Mouse (Mus musculus) hindbrain, embryonic 12.5 days (tissue): ENCODE measurements at regions not wholly inside any gene's neighbourhood (a gene's known extent, or its start where the extent isn't known, plus 50 kb on each side); places are given as distances from the start of the nearest gene placed in this dataset.

Experiments used
- ATAC-seq: fragments of 200-750 bp; cut with Nextera tagmentation; 2 replicates; pipeline ENCODE4 v1.8.0; 2017; ENCODE audit warnings: moderate TSS enrichment; ENCODE audit not compliant: low FRiP score
- H3K27ac ChIP-seq: fragments of 300-500 bp; sonication (generic); 2 replicates; pipeline ENCODE4 v1.5.1; 2016; ENCODE audit warnings: mild to moderate bottlenecking
- H3K27me3 ChIP-seq: fragments of 300-500 bp; sonication (generic); 2 replicates; pipeline ENCODE4 v1.6.1; 2016; ENCODE audit warnings: mild to moderate bottlenecking
- H3K36me3 ChIP-seq: fragments of 300-500 bp; sonication (generic); 2 replicates; pipeline ENCODE4 v1.6.1; 2016; ENCODE audit warnings: mild to moderate bottlenecking
- H3K4me1 ChIP-seq: fragments of 300-500 bp; sonication (generic); 2 replicates; pipeline ENCODE4 v1.6.1; 2016
- H3K4me2 ChIP-seq: fragments of 300-500 bp; sonication (generic); replicated peaks from 2 replicates; pipeline ENCODE4 v1.6.1; 2016; ENCODE audit warnings: mild to moderate bottlenecking
- H3K4me3 ChIP-seq: fragments of 300-500 bp; sonication (generic); 2 replicates; pipeline ENCODE4 v1.5.1; 2016; ENCODE audit warnings: mild to moderate bottlenecking
- H3K9ac ChIP-seq: fragments of 300-500 bp; sonication (generic); 2 replicates; pipeline ENCODE4 v1.6.1; 2016; ENCODE audit warnings: mild to moderate bottlenecking, moderate library complexity
- H3K9me3 ChIP-seq: fragments of 300-500 bp; sonication (generic); replicated peaks from 2 replicates; pipeline ENCODE4 v1.6.1; 2016; ENCODE audit warnings: mild to moderate bottlenecking
- WGBS: fragments of 180-500 bp; shearing (Covaris S2); methylation state at CpG from one replicate; pipeline ENCODE4 v1.1.7; 2016; 5-methylcytosine and 5-hydroxymethylcytosine counted together

DNA sequence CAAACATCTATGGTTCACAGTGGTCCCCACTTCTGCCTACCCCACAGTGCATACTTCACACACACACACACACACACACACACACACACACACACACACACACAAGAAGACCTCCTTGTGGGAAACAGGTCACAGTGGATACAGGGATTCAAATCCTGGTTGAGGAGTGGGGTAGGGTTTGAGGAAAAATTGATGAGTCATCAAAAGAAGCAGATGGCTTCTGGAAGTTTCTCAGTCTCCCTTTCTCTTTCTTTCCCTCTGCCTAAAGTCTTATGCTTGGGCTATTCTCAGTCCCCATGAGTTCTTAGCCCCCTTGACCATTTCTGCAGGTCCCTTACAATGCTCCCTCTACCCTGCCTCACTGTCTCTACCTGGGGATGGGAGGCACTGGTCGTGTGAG, 56.4 kb downstream of the Rassf10 start:
- no peak for ATAC-seq
- H3K9ac ChIP-seq: no peak overlapping the region
- H3K9me3 ChIP-seq: no peaks in the 10 kb centered on the region
- no peaks in the 10 kb centered on the region for H3K27me3 ChIP-seq
- H3K4me2 ChIP-seq: no peak overlapping the region
- H3K4me3 ChIP-seq: no peak overlapping the region
- H3K36me3 ChIP-seq: no peaks in the 10 kb centered on the region
- H3K27ac ChIP-seq: no peak overlapping the region
- H3K4me1 ChIP-seq: no peaks in the 10 kb centered on the region
- WGBS: 96% methylated on average over 1 of the region's 1 CpGs

DNA sequence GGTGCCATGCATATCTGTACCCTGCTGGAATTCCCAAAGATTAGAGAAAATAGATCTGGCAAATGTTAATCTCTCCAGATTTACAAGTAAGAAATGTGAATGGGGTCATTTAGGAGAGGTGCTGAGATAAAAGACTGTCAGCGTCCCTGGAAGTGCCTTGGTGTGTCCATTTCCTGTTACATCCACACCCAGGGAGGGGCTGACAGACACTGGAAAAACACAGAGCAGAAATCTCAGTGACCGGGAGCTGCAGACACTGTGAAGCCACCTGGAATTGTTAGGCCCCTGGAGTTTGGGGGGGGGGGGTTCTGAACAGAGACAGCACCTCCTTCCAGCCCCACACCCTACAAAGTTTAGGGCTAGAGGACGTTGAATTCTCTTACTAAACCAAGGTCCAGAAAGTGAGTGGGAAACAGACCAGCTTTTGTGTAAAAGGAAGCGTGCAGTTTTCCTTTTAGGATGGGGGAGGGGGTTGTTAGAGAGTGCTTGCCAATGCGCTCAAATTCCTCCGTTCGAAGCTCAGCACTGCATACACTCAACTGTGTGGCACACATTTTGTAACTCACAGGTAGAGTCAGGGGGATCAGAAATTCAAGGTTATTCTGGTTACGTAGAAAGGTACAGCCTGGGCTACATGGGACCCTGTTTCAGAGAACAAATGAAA, 63.5 kb downstream of the Rassf10 start:
- no peak overlapping the region for H3K27ac ChIP-seq
- no peak for ATAC-seq
- 48% methylated on average over 8 of the region's 8 CpGs for WGBS

DNA sequence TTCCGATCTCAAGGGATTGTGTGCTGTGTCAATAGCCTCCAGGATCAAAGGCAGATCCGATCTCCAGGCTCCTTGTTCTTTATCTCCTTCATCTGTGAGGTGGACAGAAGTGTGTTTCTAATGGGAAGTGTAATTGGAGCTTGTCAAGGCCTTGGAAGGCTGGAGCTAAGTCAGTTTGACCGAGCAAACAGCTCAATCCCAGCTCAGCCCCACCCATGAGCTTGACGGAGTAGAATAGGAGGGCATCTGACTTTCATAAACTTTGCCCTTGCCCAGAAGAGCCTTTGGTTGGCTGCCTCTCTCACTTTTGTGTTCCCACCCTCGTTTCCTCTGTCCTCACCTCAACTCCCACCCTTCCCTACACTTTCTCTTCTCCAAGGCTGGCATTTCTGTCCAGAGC, 67.7 kb downstream of the Rassf10 start:
- no peak overlapping the region for H3K4me3 ChIP-seq
- ATAC-seq: no peak
- 60% methylated on average over 5 of the region's 5 CpGs for WGBS
- no peaks in the 10 kb centered on the region for H3K27me3 ChIP-seq
- H3K27ac ChIP-seq: no peak overlapping the region
- 0 out of 2 replicates have a peak, but pooled peaks cover 3% of the 10 kb centered on the region for H3K4me1 ChIP-seq
- no peak overlapping the region for H3K9ac ChIP-seq
- no peak overlapping the region for H3K4me2 ChIP-seq
- H3K36me3 ChIP-seq: no peaks in the 10 kb centered on the region
- H3K9me3 ChIP-seq: no peaks in the 10 kb centered on the region

More for the DNA sequence above, 63.5 kb downstream of the Rassf10 start:
- no peak overlapping the region for H3K4me2 ChIP-seq
- no peaks in the 10 kb centered on the region for H3K27me3 ChIP-seq
- no peaks in the 10 kb centered on the region for H3K9me3 ChIP-seq
- no peaks in the 10 kb centered on the region for H3K36me3 ChIP-seq
- no peak overlapping the region for H3K4me3 ChIP-seq
- no peak overlapping the region for H3K9ac ChIP-seq
- 0 out of 2 replicates have a peak, but pooled peaks cover 3% of the 10 kb centered on the region for H3K4me1 ChIP-seq

DNA sequence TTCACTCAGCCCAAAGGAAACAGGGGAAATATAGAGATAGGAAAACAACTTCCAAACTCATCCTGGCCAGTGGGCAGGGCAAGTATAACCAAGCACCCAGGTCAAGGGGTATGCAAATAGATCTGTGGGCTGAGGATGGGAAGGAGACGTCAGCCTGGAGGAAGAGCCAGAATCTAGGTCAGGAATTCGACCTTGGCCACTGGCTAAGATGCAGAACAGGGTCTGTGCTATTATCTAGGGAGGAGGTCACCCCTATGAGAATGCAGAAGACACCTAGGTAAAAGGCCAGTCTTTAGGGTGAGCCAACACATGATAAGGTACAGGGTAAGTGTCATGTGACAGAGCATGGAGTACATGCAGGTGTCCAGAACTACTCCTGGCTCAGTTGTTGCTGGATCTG, 68.8 kb downstream of the Rassf10 start:
- H3K4me1 ChIP-seq: no peaks in the 10 kb centered on the region
- no peak overlapping the region for H3K9ac ChIP-seq
- H3K4me2 ChIP-seq: no peak overlapping the region
- ATAC-seq: no peak
- H3K36me3 ChIP-seq: no peaks in the 10 kb centered on the region
- H3K27me3 ChIP-seq: no peaks in the 10 kb centered on the region
- H3K27ac ChIP-seq: no peak overlapping the region
- no peaks in the 10 kb centered on the region for H3K9me3 ChIP-seq
- 18% methylated on average over 2 of the region's 2 CpGs for WGBS
- no peak overlapping the region for H3K4me3 ChIP-seq

DNA sequence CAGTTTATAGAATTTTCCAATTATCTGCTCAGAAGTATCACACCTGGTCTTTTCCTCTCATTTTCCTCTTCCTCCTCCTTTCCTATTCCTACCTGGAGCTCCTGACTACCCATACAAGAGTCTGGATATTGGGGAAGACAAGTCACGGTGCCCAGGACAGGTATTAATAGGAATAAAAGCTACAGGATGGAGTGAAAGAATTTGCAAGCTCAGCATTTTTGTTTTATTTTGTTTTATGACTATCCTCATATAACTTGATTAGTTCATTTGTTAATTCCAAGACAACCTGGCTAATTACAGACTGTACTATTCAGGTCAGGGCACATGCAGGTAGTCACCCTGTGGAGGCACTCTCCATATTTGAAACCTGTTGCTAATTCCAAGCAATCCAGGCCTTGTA, 72.0 kb downstream of the Rassf10 start:
- WGBS: 91% methylated on average over 1 of the region's 1 CpGs
- ATAC-seq: no peak
- H3K36me3 ChIP-seq: no peaks in the 10 kb centered on the region
- H3K9me3 ChIP-seq: no peaks in the 10 kb centered on the region
- no peak overlapping the region for H3K27ac ChIP-seq
- no peak overlapping the region for H3K4me3 ChIP-seq
- H3K27me3 ChIP-seq: no peaks in the 10 kb centered on the region
- no peak overlapping the region for H3K4me2 ChIP-seq
- no peak overlapping the region for H3K9ac ChIP-seq
- no peaks in the 10 kb centered on the region for H3K4me1 ChIP-seq

DNA sequence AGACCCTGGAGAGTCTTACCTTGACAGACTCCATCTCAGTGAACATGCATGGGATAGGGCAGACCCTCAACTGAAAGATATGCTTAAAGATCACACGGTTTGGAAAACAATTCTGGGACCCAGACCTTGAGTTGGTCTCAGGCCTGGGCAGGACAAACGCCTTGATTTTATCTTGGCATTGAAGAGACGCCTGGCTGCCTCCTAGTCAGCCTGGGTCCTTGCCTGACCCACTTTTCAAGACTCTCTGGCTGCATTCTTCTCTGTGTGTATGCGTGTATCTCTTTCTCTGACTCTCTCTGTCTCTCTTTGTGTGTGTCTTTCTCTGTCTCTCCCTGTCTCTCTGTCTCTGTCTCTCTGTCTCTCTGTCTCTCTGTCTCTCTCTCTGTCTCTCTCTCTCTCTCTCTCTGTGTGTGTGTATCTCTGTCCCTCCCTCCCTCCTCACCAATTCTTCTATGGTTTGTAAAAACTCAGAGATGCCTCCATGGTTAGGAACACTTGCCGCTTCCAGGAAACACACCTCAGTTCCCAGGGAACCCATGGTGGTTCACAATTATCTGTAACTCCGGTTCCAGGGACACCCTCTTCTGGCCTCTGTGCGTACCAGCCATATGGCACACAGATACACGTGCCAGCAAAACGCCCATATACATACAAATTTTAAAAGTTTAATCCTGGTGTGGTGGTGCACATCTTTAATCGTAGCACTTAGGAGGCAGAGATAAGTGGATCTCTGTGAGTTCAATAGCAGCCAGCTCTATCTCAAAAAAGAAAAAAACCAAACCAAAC, 72.7 kb downstream of the Rassf10 start:
- WGBS: 85% methylated on average over 10 of the region's 10 CpGs
- ATAC-seq: no peak
- H3K27me3 ChIP-seq: no peaks in the 10 kb centered on the region
- no peaks in the 10 kb centered on the region for H3K36me3 ChIP-seq
- no peak overlapping the region for H3K4me2 ChIP-seq
- no peak overlapping the region for H3K9ac ChIP-seq
- H3K27ac ChIP-seq: no peak overlapping the region
- no peaks in the 10 kb centered on the region for H3K4me1 ChIP-seq
- no peaks in the 10 kb centered on the region for H3K9me3 ChIP-seq
- no peak overlapping the region for H3K4me3 ChIP-seq

- Histone ChIP-seq H3K9me3 (no peaks in the 10 kb centered on the region), H3K27me3 (no peaks in the 10 kb centered on the region), H3K27ac (no peak overlapping the region), H3K9ac (no peak overlapping the region), H3K36me3 (no peaks in the 10 kb centered on the region), H3K4me3 (no peak overlapping the region), H3K4me2 (no peak overlapping the region), H3K4me1 (no peaks in the 10 kb centered on the region)
- no peak for ATAC-seq
- 69% methylated on average over 5 of the region's 5 CpGs for WGBS
These were observed 73.5 kb downstream of the Rassf10 start for GRCm38 (mm10) chr7:113027125-113027801.

GRCm38 (mm10) chr7:113030053-113030752, 76.4 kb downstream of the Rassf10 start:
- ATAC-seq: no peak
- H3K27ac ChIP-seq: no peak overlapping the region
- H3K9me3 ChIP-seq: no peaks in the 10 kb centered on the region
- no peaks in the 10 kb centered on the region for H3K36me3 ChIP-seq
- H3K27me3 ChIP-seq: no peaks in the 10 kb centered on the region
- H3K4me3 ChIP-seq: no peak overlapping the region
- WGBS: 63% methylated on average over 5 of the region's 5 CpGs
- no peaks in the 10 kb centered on the region for H3K4me1 ChIP-seq
- H3K9ac ChIP-seq: no peak overlapping the region
- H3K4me2 ChIP-seq: no peak overlapping the region

DNA sequence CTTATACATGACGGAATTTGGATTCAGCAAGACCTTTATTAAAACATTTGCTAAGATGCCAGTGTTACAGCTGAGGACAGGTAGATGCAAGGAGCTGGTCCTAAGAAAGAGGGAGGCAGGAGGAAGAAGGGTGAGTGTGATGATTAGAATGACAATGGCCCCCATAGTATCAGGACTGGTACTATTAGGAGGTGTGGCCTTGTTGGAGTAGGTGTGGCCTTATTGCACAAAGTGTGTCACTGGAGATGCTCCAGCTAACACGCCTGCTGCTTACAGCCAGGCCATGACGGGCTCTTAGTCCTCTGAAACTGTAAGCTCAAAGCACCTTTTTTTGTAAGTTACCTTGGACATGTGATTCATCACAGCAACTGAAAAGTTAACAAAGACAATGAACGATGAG, 82.0 kb downstream of the Rassf10 start:
- no peak for ATAC-seq
- Histone ChIP-seq H3K27ac (no peak overlapping the region), H3K4me3 (no peak overlapping the region), H3K27me3 (no peaks in the 10 kb centered on the region), H3K36me3 (no peaks in the 10 kb centered on the region), H3K9me3 (no peaks in the 10 kb centered on the region), H3K4me2 (no peak overlapping the region), H3K9ac (no peak overlapping the region), H3K4me1 (no peaks in the 10 kb centered on the region)
- whole genome bisulfite sequencing: 89% methylated on average over 4 of the region's 4 CpGs

- H3K4me1 ChIP-seq: no peaks in the 10 kb centered on the region
- no peaks in the 10 kb centered on the region for H3K36me3 ChIP-seq
- ATAC-seq: no peak
- WGBS: 79% methylated on average over 12 of the region's 12 CpGs
- H3K9me3 ChIP-seq: no peaks in the 10 kb centered on the region
- no peak overlapping the region for H3K9ac ChIP-seq
- no peak overlapping the region for H3K4me2 ChIP-seq
- H3K27me3 ChIP-seq: no peaks in the 10 kb centered on the region
- no peak overlapping the region for H3K27ac ChIP-seq
- H3K4me3 ChIP-seq: no peak overlapping the region
These were observed 84.3 kb downstream of the Rassf10 start for GRCm38 (mm10) chr7:113037825-113038613.

DNA sequence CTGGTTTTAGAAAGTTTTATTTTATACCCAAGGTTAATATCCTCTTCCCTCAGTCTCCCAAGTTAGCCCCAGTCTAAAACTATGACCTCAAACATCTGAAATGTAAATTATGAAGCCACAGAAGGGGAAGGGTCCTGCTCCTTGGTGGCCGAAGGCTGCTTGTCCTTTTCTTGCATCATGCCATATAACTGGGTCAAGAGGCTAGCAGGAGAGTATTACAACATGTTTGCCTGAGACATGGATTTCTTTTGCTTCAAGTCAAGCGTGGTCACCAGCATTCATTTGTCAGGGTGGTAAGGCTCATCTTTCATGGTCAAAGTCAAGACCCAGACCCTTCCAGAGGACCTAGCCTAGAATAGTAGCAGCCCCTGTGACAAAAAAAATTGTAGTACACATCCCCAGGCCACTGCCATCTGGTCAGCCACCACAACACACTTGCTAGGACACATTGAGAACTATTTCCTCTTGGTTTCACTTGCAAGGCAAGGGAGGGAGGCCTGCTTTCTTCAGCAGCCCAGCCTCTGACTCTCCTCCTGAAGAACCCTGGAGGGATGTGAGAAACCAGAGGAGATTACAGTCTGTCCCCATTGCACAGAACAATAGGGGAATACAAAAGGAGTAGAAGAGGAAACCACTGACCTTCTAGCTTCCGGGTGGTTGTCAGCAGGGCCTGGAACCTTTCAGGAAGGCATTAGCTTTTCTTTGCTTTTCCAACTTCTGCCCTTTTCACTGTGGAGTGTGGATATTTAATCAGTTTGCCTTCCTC, 85.3 kb downstream of the Rassf10 start:
- Histone ChIP-seq H3K4me3 (no peak overlapping the region), H3K36me3 (no peaks in the 10 kb centered on the region), H3K4me2 (no peak overlapping the region), H3K9me3 (no peaks in the 10 kb centered on the region), H3K27me3 (no peaks in the 10 kb centered on the region), H3K27ac (no peak overlapping the region), H3K4me1 (no peaks in the 10 kb centered on the region), H3K9ac (no peak overlapping the region)
- ATAC-seq: no peak
- 63% methylated on average over 3 of the region's 3 CpGs for WGBS
